Mouse (Mus musculus) kidney, adult 8-10 months (tissue): ENCODE data around the gene Mark2.

Experiments used
- DNase-seq, 2 experiments: peaks; one replicate each; pipeline ENCODE4 v3.0.0; 2022

Mark2 gene

GRCm38 (mm10) chr19:7294098-7294876 is 47.4 kb downstream of the Mark2 start:
- DNase-seq, result peak in 1 of 2 experiments; percentile 47

GRCm38 (mm10) chr19:7291958-7292709 is 49.5 kb downstream of the Mark2 start:
- DNase-seq, result no peak

GRCm38 (mm10) chr19:7289767-7290166 is 51.9 kb downstream of the Mark2 start:
- no peak for DNase-seq

- no peak for DNase-seq
Observed at GRCm38 (mm10) chr19:7288288-7288687, 53.4 kb downstream of the Mark2 start.

- DNase-seq, result no peak
Observed at GRCm38 (mm10) chr19:7286563-7287315, 54.9 kb downstream of the Mark2 start.

- no peak for DNase-seq
Observed at GRCm38 (mm10) chr19:7280557-7281330, 60.9 kb downstream of the Mark2 start.

- peak in 1 of 2 experiments; percentile 46 for DNase-seq
Observed at GRCm38 (mm10) chr19:7279114-7279513, 62.5 kb downstream of the Mark2 start.

GRCm38 (mm10) chr19:7278200-7278906 is 63.3 kb downstream of the Mark2 start:
- DNase-seq, result no peak

GRCm38 (mm10) chr19:7276796-7277195 is 64.9 kb downstream of the Mark2 start:
- no peak for DNase-seq

- DNase-seq, result no peak
Observed at GRCm38 (mm10) chr19:7276053-7276659, 65.5 kb downstream of the Mark2 start.

GRCm38 (mm10) chr19:7275131-7275789 is 66.4 kb downstream of the Mark2 start:
- no peak for DNase-seq

- no peak for DNase-seq
Observed at GRCm38 (mm10) chr19:7274326-7274990, 67.2 kb downstream of the Mark2 start.

GRCm38 (mm10) chr19:7273486-7273885 is 68.2 kb downstream of the Mark2 start:
- DNase-seq, result no peak

GRCm38 (mm10) chr19:7269290-7270044 is 72.2 kb downstream of the Mark2 start:
- no peak for DNase-seq

- peak; percentile 42 to 65 for DNase-seq
Observed at GRCm38 (mm10) chr19:7268722-7269090, 73.0 kb downstream of the Mark2 start.

- DNase-seq, result peak; percentile 56 to 58
Observed at GRCm38 (mm10) chr19:7267781-7268721, 73.6 kb downstream of the Mark2 start.

GRCm38 (mm10) chr19:7267091-7267741 is 74.4 kb downstream of the Mark2 start, which contains the start of gene Rcor2:
Gene Rcor2, plus strand, starts transcription at chr19:7267325.
- DNase-seq, result peak; percentile 61 to 67

GRCm38 (mm10) chr19:7266421-7266831 is 75.2 kb downstream of the Mark2 start:
- no peak for DNase-seq
